Mouse (Mus musculus): ENCODE measurements around the gene Gtpbp1.

- TF ChIP-seq GATA1 (IDR thresholded peaks at IDR 0.05; ENCODE audit: borderline replicate concordance, low read length) (no peak), FLI1 (IDR thresholded peaks at IDR 0.05; ENCODE audit: low read length) (no peak)
Measured at GRCm38 (mm10) chr15:79734311-79734710, 43.7 kb downstream of the Gtpbp1 start.
